Mouse (Mus musculus): ENCODE results near the gene Ube2m. TPM values are rescaled to one million over a fixed set of nuclear protein-coding genes. Genes with fewer than 3 reads are reported as not detected.

Gene Ube2m
- total RNA-seq, 2 experiments from 2014 or later, result 210 to 252 TPM

DNA sequence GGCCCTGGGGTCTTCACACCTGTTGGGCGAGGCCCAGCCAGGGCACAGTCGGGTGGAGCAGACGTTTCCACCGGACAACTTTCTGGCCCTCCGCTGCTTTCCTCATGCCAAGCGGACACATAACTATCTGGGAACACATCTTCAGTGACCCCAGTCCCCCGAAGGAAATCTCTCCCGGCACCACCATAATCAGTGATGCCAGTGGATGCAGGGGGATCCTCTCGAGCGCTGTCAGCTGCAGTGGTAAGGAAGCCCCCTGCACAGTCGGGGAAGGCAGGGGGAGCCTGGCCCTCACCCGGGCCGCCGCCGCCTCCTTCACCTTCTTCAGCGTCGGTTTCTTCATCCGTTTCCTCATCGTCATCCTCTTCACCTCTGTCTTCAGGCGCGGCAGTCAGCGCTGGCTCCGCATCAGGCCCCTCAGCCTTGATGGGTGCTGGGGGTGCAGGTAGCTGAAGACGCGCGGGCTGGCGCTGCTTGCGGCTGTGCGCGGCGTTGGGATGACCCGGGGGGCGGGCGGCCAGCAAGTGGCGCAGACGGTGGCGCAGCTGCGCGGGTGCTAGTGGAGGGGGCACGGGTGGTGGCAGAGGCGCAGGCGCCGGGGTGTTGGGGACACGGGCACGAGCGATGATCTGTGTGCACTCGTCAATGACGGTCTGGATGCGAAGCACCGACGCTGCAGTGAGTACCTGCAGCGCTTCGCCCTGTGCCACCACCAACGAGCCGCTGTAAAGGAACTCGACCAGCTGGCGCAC, 30.6 kb downstream of the Ube2m start:
- no peak for DNase-seq (ENCODE audit: low spot score in 2 of 2)
- intact Hi-C loops (cut with DNase I), result loop anchor here (5.0 kb wide), 1 partner anchor 40 kb away; no protein-coding TSS in a partner anchor

DNA sequence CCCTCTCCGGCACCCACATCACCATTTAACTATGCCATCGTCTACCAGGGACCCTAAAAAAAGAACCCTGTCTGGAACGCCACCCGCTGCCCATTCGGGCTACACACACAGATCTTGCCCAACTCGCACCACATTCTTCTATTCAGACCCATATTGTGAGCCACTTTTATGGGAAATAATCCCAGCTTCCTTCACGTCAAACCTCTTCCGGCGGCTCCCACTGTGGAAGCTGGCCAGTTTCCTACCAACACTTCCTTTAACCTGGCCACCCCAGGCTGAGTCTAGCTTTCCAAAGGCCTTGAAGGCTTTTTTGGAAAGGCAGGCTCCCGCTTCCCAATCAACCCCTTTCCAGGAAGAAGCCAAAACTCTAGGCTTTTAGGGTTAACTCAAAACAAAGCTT, 31.5 kb downstream of the Ube2m start:
- intact Hi-C loops (cut with DNase I), result loop anchor here (5.0 kb wide), 1 partner anchor 41 kb away; no protein-coding TSS in a partner anchor

DNA sequence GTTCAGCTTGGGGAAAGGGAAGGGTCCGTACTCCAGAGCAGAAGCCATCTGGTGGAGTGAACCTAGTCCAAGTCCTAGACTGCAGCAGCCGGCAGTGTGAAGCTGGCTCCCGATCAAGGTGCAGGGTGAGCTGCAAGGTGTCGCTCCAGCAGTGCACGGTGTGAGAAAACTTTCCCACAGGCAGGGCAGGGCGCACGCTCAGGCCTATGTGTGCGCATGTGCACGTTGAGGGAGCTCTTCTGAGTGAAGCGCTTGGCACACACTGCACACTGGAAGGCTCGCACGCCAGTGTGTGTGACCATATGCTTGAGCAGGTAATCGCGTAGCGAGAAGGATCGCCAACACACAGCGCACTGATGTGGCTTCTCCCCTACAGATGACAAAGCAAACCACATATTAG, 32.1 kb downstream of the Ube2m start:
- DNase-seq (ENCODE audit: low spot score in 2 of 2), result no peak
- intact Hi-C loops (cut with DNase I), result loop anchor here (5.0 kb wide), 1 partner anchor 41 kb away; no protein-coding TSS in a partner anchor

More for the DNA sequence above, 31.5 kb downstream of the Ube2m start:
- DNase-seq (ENCODE audit: low spot score in 2 of 2), result no peak

DNA sequence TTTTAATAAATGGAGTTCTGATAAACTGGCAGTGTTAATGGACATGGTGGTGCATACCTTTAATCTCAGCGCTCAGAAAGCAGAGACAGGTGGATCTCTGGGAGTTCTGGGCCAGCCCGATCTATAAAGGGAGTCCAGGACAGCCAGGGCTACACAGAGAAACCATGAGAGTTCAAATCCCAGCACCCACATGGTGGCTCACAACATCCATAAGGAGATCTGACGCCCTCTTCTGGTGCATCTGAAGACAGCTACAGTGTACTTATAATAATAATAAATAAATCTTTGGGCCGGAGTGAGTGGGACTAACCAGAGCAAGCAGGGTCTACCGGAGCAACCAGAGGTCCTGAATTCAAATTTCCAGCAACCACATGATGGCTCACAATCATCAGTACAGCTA, 34.7 kb downstream of the Ube2m start:
- no peak for DNase-seq (ENCODE audit: low spot score in 2 of 2)
- intact Hi-C loops (cut with DNase I), result no loop called here

DNA sequence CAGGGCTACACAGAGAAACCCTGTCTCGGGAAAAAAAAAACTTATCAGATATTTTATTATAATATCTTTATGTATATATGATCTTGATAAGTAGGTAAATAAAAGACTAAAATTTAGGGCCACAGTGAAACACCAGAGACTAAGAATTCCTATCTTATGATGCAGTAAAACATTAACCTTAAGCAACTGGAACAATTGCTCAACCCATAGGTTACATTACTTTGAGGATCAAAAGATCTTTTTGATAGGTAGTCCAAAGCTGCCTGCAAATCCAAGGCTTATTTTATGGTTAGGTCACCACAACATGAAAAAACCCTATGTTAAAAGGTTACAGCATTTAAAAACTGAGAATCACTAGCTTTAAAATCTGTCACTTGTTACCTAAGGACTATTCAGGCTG, 36.5 kb downstream of the Ube2m start:
- intact Hi-C loops (cut with DNase I), result no loop called here
- DNase-seq (ENCODE audit: low spot score in 2 of 2), result no peak

DNA sequence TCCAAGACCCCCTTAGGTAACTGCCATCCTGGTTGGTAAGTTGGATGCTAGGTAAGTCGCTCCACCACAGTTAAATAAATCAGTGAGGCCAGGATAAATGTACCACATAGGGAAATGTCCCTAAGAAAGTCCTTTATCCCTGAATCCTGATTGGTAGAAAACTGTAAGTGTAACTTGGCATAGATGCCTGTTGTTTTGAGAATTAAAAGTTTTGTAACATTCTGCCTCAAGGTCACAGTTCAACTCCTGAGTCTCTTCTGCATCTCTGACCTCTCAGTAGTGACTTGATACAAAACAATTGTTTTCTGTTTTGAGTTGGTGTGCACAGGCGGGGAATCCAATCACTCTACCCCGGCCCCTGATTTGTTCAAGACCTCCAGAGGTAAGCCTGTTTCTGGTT, 39.2 kb downstream of the Ube2m start, which contains the start of gene Trim28:
Trim28 (plus strand) TSS at position 264 of the 400 bp plus-strand sequence.
- DNase-seq (ENCODE audit: low spot score in 2 of 2), result no peak
- intact Hi-C loops (cut with DNase I), result no loop called here

DNA sequence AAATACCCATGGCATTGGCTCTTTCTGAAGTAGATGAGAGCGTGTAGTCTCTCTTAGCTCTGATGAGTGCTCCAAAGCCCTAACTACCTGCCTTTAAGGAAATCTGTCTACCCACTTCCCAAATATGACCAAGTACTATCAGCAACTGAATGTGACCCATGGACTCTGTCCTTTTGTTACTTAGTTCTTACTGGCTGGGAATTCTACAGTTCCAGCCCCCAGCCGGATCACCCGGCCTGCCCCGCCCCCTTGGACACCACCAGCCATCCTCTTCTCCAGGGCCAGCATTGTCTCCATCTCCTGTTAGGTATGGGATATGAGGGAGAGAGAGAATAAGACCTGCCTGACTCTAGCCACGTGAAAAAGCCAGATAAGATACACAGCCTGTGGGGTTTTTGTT, 40.0 kb downstream of the Ube2m start, which contains the start of gene Slc27a5:
Slc27a5 (minus strand) TSS at position 140 of the 400 bp plus-strand sequence.
- DNase-seq (ENCODE audit: low spot score in 2 of 2), result no peak
- intact Hi-C loops (cut with DNase I), result no loop called here

DNA sequence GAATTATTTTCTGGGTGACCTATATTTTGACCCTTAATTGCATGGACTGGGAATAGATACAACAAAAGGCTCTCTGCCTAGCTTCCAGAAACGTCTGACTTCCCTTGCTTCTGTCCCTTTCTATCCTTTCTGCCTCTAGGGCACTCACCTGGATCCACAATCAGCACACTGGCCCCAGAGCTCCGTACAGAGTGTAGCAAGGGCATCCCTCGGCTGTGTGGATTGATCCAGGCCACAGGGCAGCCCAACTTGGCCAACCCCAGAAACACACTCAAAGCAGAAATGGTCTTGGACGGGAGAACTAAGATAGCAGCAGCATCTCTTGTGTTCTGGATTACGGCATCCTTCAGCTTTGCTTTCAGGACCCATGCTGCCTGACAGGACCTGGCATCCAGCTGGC, 40.8 kb downstream of the Ube2m start:
- no peak for DNase-seq (ENCODE audit: low spot score in 2 of 2)
- intact Hi-C loops (cut with DNase I), result no loop called here

DNA sequence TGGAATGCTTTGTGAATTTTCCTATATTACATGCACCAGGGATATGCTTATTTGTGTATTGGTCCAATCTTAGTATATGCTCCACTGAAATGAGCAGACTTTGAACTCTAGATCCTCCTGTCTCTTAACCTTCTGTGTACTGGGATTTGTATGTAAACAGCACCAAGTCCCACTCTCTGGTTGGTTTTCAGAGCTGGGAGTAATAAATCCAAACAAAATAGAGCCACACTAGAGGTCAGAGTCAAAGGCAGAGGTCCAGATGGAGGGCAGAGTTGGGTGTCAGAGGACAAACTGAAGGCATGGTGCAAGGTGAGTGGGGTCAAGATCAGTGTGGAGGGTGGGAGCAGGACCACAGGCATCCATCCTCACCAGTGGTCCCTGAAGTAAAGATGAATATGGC, 42.2 kb downstream of the Ube2m start:
- DNase-seq (ENCODE audit: low spot score in 2 of 2), result no peak
- intact Hi-C loops (cut with DNase I), result no loop called here

DNA sequence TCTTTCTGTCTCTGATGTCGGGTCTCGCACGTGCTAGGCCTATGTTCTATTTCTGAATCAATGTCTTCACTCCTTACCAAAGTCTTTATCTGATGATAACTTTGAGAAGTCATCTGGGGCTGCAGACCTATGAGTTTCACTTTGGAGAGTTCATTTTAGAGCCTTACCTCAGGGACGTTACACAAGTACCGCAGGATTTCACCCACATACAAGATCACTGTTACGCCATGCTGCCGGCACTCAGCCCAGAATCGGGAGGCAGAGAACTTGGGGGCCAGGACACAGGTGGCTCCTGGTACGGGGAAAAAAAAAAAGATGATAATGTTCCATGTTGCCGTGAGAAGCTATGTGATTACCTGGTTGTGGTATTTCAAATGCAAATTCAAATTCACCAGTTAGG, 44.9 kb downstream of the Ube2m start:
- intact Hi-C loops (cut with DNase I), result no loop called here
- DNase-seq (ENCODE audit: low spot score in 2 of 2), result no peak

DNA sequence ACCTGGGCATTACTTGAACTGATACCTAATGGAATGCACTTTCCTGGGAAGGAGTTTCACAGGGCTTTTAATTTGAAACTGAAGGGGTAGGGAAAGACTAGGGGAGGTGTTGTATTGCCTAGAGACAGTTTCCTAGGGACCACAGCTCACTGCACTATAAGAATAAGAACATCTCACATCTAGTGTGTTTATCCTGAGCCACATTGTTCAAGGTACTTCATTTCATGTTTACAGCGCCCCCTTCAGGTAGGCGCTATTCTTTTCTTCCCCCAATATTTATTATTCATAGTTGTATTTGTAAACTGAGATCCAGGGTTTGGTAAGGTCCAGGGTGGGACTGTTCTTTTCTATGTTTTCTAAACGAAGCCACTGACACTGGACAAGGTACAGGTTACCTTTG, 45.9 kb downstream of the Ube2m start:
- DNase-seq (ENCODE audit: low spot score in 2 of 2), result no peak
- intact Hi-C loops (cut with DNase I), result no loop called here

DNA sequence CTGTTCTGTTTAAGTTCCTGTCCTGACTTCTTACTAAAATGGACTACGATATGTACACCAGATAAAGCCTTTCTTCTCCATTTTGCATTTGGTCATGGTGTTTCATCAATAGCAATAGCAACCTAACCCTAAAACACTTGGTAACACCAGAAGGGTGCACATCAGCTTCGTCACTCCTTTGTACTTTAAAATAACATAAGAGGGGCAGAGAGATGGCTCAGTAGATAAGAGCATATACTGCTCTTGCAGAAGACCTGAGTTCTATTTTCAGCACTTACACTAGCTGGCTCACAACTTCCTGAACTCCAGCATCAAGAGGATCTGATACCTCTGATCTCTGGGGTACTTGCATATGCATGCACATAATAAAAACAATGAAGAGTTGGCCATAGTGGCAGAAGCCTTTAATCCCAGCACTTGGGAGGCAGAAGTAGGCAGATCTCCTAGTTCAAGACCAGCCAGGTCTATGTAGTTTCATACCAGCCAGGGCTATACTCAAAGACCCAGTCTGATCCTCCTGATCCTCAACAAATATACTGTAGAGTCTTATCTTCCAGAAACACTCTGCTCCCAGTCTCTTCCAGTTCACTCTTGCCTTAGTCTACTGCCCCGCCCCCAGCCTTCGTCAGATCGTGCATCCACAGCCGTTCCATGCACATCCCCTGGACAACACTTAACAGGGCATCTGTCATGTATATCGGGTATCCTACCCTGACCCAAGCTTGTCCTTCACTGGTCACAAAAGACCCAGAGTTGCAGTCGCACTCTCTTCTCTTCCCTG, 50.5 kb downstream of the Ube2m start:
- intact Hi-C loops (cut with DNase I), result no loop called here
- no peak for DNase-seq (ENCODE audit: low spot score in 2 of 2)

DNA sequence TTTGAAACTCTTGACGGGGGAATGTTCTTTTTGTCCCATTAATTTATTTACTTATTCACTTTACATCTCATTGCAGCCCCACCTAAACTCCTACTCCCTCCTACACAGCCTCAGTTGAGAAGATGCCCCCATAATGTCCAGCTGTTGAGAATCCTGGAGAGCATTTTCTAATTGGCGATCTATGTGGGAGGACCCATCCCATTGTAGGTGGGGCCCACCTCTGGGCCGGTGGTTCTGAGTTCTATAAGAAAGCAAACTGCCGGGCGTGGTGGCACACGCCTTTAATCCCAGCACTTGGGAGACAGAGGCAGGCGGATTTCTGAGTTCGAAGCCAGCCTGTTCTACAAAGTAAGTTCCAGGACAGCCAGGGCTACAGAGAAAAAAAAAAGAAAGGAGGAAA, 51.2 kb downstream of the Ube2m start:
- no peak for DNase-seq (ENCODE audit: low spot score in 2 of 2)
- intact Hi-C loops (cut with DNase I), result no loop called here

DNA sequence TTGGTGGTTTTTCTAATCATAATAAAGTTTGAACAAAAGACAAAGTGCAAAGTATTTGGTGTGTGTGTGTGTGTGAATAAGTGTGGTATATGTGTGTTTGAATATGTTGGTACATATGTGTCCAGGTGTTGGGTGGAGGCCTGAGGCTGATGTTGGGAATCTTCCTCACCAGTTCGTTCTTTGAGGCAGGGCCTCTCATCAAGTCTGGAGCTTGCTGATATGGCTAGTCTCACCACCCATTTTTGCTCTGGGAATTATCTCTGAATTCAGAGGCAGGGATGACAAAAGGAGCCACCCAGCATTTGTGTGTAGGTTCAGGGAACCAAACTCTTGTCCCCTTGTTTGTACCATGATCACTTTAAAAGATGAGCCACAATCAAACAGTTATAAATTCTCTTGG, 52.4 kb downstream of the Ube2m start:
- intact Hi-C loops (cut with DNase I), result no loop called here
- DNase-seq (ENCODE audit: low spot score in 2 of 2), result no peak

Other genes starting within 250 kb of the Ube2m start
- gene Zscan18, start 234.6 kb downstream of the Ube2m start, total RNA-seq (2021), result 10 to 100 TPM; 14.8 to 22.0 TPM
- gene Zfp329, start 219.4 kb downstream of the Ube2m start, total RNA-seq (2021), result 10 to 100 TPM; 17.3 to 24.7 TPM
- gene Zfp110, start 203.5 kb downstream of the Ube2m start, total RNA-seq (2021), result 10 to 100 TPM; 13.0 to 15.8 TPM
- 1 to 10 TPM; 7.0 to 7.6 TPM for gene Zfp128, start 157.1 kb downstream of the Ube2m start, total RNA-seq (2021)
- gene Zscan22, start 140.5 kb downstream of the Ube2m start, total RNA-seq (2021), result 10 to 100 TPM; 12.2 to 15.5 TPM
- 100 to 1,000 TPM; 335 to 413 TPM for gene Rps5, start 116.0 kb downstream of the Ube2m start, total RNA-seq (2021)
- under 1 TPM; 0.86 to 0.99 TPM for gene Rnf225, start 110.9 kb downstream of the Ube2m start, total RNA-seq (2021)
- gene Zfp324, start 72.4 kb downstream of the Ube2m start, total RNA-seq (2021), result 10 to 100 TPM in 1 of 2 experiments, 1 to 10 TPM in 1; 9.4 to 11.7 TPM
- 1 to 10 TPM; 6.7 to 9.7 TPM for gene Zfp446, start 60.4 kb downstream of the Ube2m start, total RNA-seq (2021)
- under 1 TPM in 1 of 2 experiments, not detected in 1; 0.34 TPM for gene Slc27a5, start 40.1 kb downstream of the Ube2m start, total RNA-seq (2021)
- 100 to 1,000 TPM; 199 to 217 TPM for gene Trim28, start 39.2 kb downstream of the Ube2m start, total RNA-seq (2021)
- gene Zbtb45, start 28.2 kb downstream of the Ube2m start, total RNA-seq (2021), result 10 to 100 TPM; 35.8 to 36.5 TPM
- gene Chmp2a, start 3.5 kb downstream of the Ube2m start, total RNA-seq (2021), result 100 to 1,000 TPM; 124 to 136 TPM
- gene Mzf1, start 16.5 kb upstream of the Ube2m start, total RNA-seq (2021), result 10 to 100 TPM; 12.2 to 15.8 TPM
- gene Vmn1r85, start 56.9 kb upstream of the Ube2m start, total RNA-seq (2021), result not detected
- gene Vmn1r86, start 81.6 kb upstream of the Ube2m start, total RNA-seq (2021), result not detected
- not detected for gene Vmn1r87, start 101.9 kb upstream of the Ube2m start, total RNA-seq (2021)
- gene Vmn1r88, start 121.3 kb upstream of the Ube2m start, total RNA-seq (2021), result under 1 TPM; 0.07 to 0.09 TPM
- gene Vmn1r89, start 174.7 kb upstream of the Ube2m start, total RNA-seq (2021), result not detected
- gene Lig1, start 239.0 kb upstream of the Ube2m start, total RNA-seq (2021), result 1 to 10 TPM; 7.0 to 7.8 TPM
- 10 to 100 TPM; 13.4 to 15.9 TPM for gene Zswim9, start 240.4 kb upstream of the Ube2m start, total RNA-seq (2021)

All from left cerebral cortex, postnatal 36 days (tissue).